Mouse (Mus musculus) testis, adult 2 months (tissue): ENCODE results near the gene Vps25.

Experiments
- CTCF ChIP-seq: fragments of 200-500 bp; IDR thresholded peaks from 2 replicates; pipeline ENCODE4 v1.5.1; 2012; ENCODE audit warnings: low read depth, mild to moderate bottlenecking, inconsistent platforms, low read length, moderate library complexity; ENCODE audit not compliant: control insufficient read depth, insufficient read depth, insufficient replicate concordance
- POLR2A ChIP-seq: fragments of 200-500 bp; IDR thresholded peaks from 2 replicates; pipeline ENCODE4 v1.6.1; 2012; ENCODE audit warnings: low read depth, mild to moderate bottlenecking, inconsistent platforms, low read length, moderate library complexity; ENCODE audit not compliant: control insufficient read depth

DNA sequence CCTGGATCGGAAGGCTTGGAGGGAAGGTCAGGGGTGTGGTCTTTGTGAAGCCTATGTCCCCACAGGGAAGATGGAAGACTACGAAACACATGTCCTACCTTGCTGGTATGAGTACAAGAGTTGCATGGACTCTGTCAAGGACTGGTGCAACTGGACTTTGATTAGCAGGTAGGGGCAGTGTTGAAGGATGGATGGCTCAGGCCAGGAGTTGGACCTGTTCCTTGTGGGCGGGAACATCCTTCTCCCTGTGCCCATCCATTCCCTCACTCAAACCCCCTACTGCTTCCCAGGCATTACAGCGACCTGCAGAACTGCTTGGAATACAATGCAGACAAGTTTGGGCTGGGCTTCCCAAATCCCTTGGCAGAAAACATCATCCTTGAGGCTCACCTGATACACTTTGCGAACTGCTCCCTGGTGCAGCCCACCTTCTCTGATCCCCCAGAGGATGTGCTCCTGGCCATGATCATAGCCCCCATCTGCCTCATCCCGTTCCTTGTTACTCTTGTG lies 5.9 kb upstream of the Vps25 start:
- no peak for TF ChIP-seq CTCF
- no peak for TF ChIP-seq POLR2A
